Mouse (Mus musculus) midbrain, embryonic 12.5 days (tissue): ENCODE data around the gene Fam169b. TPM values are rescaled to one million over a fixed set of nuclear protein-coding genes. Genes with fewer than 3 reads are reported as not detected.
"Not testable (repeated sequence)": the region's sequence is repeated elsewhere in the genome, so short reads cannot be mapped to it uniquely, and the experiment has no call there.

Source experiments
- ATAC-seq: fragments of 200-750 bp; cut with Nextera tagmentation; 2 replicates; pipeline ENCODE4 v1.8.0; 2017; ENCODE audit warnings: low read depth, moderate TSS enrichment, moderate library complexity; ENCODE audit not compliant: low FRiP score
- H3K27ac ChIP-seq: fragments of 300-500 bp; sonication (generic); replicated peaks from 2 replicates; pipeline ENCODE4 v1.5.1; 2016; ENCODE audit warnings: mild to moderate bottlenecking
- H3K27me3 ChIP-seq: fragments of 300-500 bp; sonication (generic); 2 replicates; pipeline ENCODE4 v1.6.1; 2016; ENCODE audit warnings: mild to moderate bottlenecking
- H3K36me3 ChIP-seq: fragments of 300-500 bp; sonication (generic); 2 replicates; pipeline ENCODE4 v1.6.1; 2016
- H3K4me1 ChIP-seq: fragments of 300-500 bp; sonication (generic); 2 replicates; pipeline ENCODE4 v1.6.1; 2016
- H3K4me2 ChIP-seq: fragments of 300-500 bp; sonication (generic); replicated peaks from 2 replicates; pipeline ENCODE4 v1.6.1; 2016; ENCODE audit warnings: mild to moderate bottlenecking, moderate library complexity
- H3K4me3 ChIP-seq: fragments of 300-500 bp; sonication (generic); 2 replicates; pipeline ENCODE4 v1.5.1; 2016; ENCODE audit warnings: mild to moderate bottlenecking
- H3K9ac ChIP-seq: fragments of 300-500 bp; sonication (generic); replicated peaks from 2 replicates; pipeline ENCODE4 v1.6.1; 2016; ENCODE audit warnings: mild to moderate bottlenecking, moderate library complexity
- H3K9me3 ChIP-seq: fragments of 300-500 bp; sonication (generic); 2 replicates; pipeline ENCODE4 v1.6.1; 2016; ENCODE audit warnings: mild to moderate bottlenecking
- WGBS: fragments of 180-500 bp; shearing (Covaris S2); methylation state at CpG from one replicate; pipeline ENCODE4 v1.1.7; 2016; 5-methylcytosine and 5-hydroxymethylcytosine counted together
- polyA plus RNA-seq: library from polyadenylated mRNA; unstranded; fragments of >200 nt; fragmentation: Nextera tagmentation; extraction: Ambion mirVana; gene quantifications from 2 replicates; pipeline ENCODE4 v1.2.1, GENCODE M21; 2016

Fam169b gene
- polyA plus RNA-seq, 1 experiment from 2014 or later = 0.17 TPM

GRCm38 (mm10) chr7:68265391-68265790 is 8.2 kb upstream of the Fam169b start:
- Histone ChIP-seq H3K4me1 (peaks cover 10% of the 10 kb centered on the region; the same call in 1 of the 2 replicates), H3K36me3 (no peaks in the 10 kb centered on the region), H3K9ac (no peak overlapping the region), H3K4me2 (no peak overlapping the region), H3K4me3 (no peak overlapping the region), H3K27ac (no peak overlapping the region), H3K9me3 (no peaks in the 10 kb centered on the region; the same call in 1 of the 2 replicates), H3K27me3 (peaks cover 23% of the 10 kb centered on the region)
- no peak for ATAC-seq
- WGBS = 27% methylated on average over 7 of the region's 7 CpGs

GRCm38 (mm10) chr7:68266691-68267090 is 6.9 kb upstream of the Fam169b start:
- no peaks in the 10 kb centered on the region for H3K36me3 ChIP-seq
- peaks cover 10% of the 10 kb centered on the region; the same call in 1 of the 2 replicates for H3K4me1 ChIP-seq
- no peak overlapping the region for H3K27ac ChIP-seq
- H3K4me3 ChIP-seq = no peak overlapping the region
- ATAC-seq = no peak
- H3K9ac ChIP-seq = no peak overlapping the region
- peaks cover 23% of the 10 kb centered on the region for H3K27me3 ChIP-seq
- WGBS = 46% methylated on average over 6 of the region's 6 CpGs
- no peaks in the 10 kb centered on the region for H3K9me3 ChIP-seq
- H3K4me2 ChIP-seq = no peak overlapping the region

GRCm38 (mm10) chr7:68270551-68270950 is 3.1 kb upstream of the Fam169b start:
- ATAC-seq = no peak
- no peaks in the 10 kb centered on the region for H3K36me3 ChIP-seq
- WGBS = 78% methylated on average over 4 of the region's 4 CpGs
- H3K9me3 ChIP-seq = no peaks in the 10 kb centered on the region
- peaks cover under 1% of the 10 kb centered on the region; the same call in 1 of the 2 replicates for H3K4me1 ChIP-seq
- no peak overlapping the region for H3K9ac ChIP-seq
- no peak overlapping the region for H3K4me3 ChIP-seq
- peaks cover 9% of the 10 kb centered on the region; the same call in 1 of the 2 replicates for H3K27me3 ChIP-seq
- no peak overlapping the region for H3K27ac ChIP-seq
- H3K4me2 ChIP-seq = no peak overlapping the region

GRCm38 (mm10) chr7:68271816-68272215 is 1.8 kb upstream of the Fam169b start:
- no peak overlapping the region for H3K9ac ChIP-seq
- H3K4me3 ChIP-seq = no peak overlapping the region
- no peak for ATAC-seq
- H3K27me3 ChIP-seq = peaks cover 14% of the 10 kb centered on the region
- WGBS = 89% methylated on average over 6 of the region's 6 CpGs
- peaks cover 9% of the 10 kb centered on the region for H3K4me1 ChIP-seq
- no peak overlapping the region for H3K27ac ChIP-seq
- H3K4me2 ChIP-seq = no peak overlapping the region
- no peaks in the 10 kb centered on the region for H3K36me3 ChIP-seq
- H3K9me3 ChIP-seq = no peaks in the 10 kb centered on the region

GRCm38 (mm10) chr7:68272607-68273006 is 1.0 kb upstream of the Fam169b start:
- no peak overlapping the region for H3K27ac ChIP-seq
- H3K9ac ChIP-seq = no peak overlapping the region
- H3K4me2 ChIP-seq = no peak overlapping the region
- no peaks in the 10 kb centered on the region for H3K9me3 ChIP-seq
- peaks cover 9% of the 10 kb centered on the region for H3K4me1 ChIP-seq
- WGBS = 90% methylated on average over 10 of the region's 10 CpGs
- no peak for ATAC-seq
- H3K4me3 ChIP-seq = no peak overlapping the region
- no peaks in the 10 kb centered on the region for H3K36me3 ChIP-seq
- peaks cover 19% of the 10 kb centered on the region for H3K27me3 ChIP-seq

GRCm38 (mm10) chr7:68274218-68274617 is 579 bp downstream of the Fam169b start:
- H3K4me3 ChIP-seq = no peak overlapping the region
- whole genome bisulfite sequencing = 60% methylated on average over 2 of the region's 2 CpGs
- no peak for ATAC-seq
- H3K4me2 ChIP-seq = no peak overlapping the region
- H3K27me3 ChIP-seq = peaks cover 30% of the 10 kb centered on the region
- no peaks in the 10 kb centered on the region for H3K9me3 ChIP-seq
- H3K9ac ChIP-seq = no peak overlapping the region
- peaks cover 9% of the 10 kb centered on the region for H3K4me1 ChIP-seq
- H3K36me3 ChIP-seq = no peaks in the 10 kb centered on the region
- H3K27ac ChIP-seq = no peak overlapping the region

GRCm38 (mm10) chr7:68274951-68275350 is 1.3 kb downstream of the Fam169b start:
- H3K9ac ChIP-seq = no peak overlapping the region
- H3K4me3 ChIP-seq = no peak overlapping the region
- H3K27me3 ChIP-seq = peaks cover 30% of the 10 kb centered on the region
- no peaks in the 10 kb centered on the region for H3K9me3 ChIP-seq
- H3K27ac ChIP-seq = no peak overlapping the region
- H3K4me1 ChIP-seq = peaks cover 9% of the 10 kb centered on the region
- no peak overlapping the region for H3K4me2 ChIP-seq
- ATAC-seq = no peak
- WGBS = 73% methylated on average over 9 of the region's 9 CpGs
- H3K36me3 ChIP-seq = no peaks in the 10 kb centered on the region

- H3K4me2 ChIP-seq = peak overlapping the region; percentile 61
- not testable (repeated sequence) for H3K4me3 ChIP-seq, H3K9ac ChIP-seq, H3K36me3 ChIP-seq, ATAC-seq, H3K4me1 ChIP-seq, H3K9me3 ChIP-seq, H3K27ac ChIP-seq
- 44% methylated on average over 9 of the region's 9 CpGs for WGBS
- H3K27me3 ChIP-seq = peaks cover 30% of the 10 kb centered on the region
Measured at GRCm38 (mm10) chr7:68275445-68275837, 1.8 kb downstream of the Fam169b start.

- H3K4me3 ChIP-seq = peak overlapping the region; percentile 31
- WGBS = 4% methylated on average over 36 of the region's 36 CpGs
- H3K9me3 ChIP-seq = no peaks in the 10 kb centered on the region
- H3K4me2 ChIP-seq = peak overlapping the region; percentile 61
- no peaks in the 10 kb centered on the region for H3K36me3 ChIP-seq
- no peak overlapping the region for H3K27ac ChIP-seq
- peaks cover 9% of the 10 kb centered on the region for H3K4me1 ChIP-seq
- H3K9ac ChIP-seq = 0 out of 2 replicates have a peak overlapping the region, but pooled peaks have one; percentile 28
- peaks cover 30% of the 10 kb centered on the region for H3K27me3 ChIP-seq
- no peak; the same call in 1 of the 2 replicates for ATAC-seq
Measured at GRCm38 (mm10) chr7:68275838-68276731, 2.4 kb downstream of the Fam169b start.

- Histone ChIP-seq H3K4me1 (peaks cover 9% of the 10 kb centered on the region), H3K27me3 (peaks cover 30% of the 10 kb centered on the region), H3K9me3 (no peaks in the 10 kb centered on the region), H3K4me2 (no peak overlapping the region), H3K9ac (no peak overlapping the region), H3K27ac (no peak overlapping the region), H3K4me3 (no peak overlapping the region), H3K36me3 (no peaks in the 10 kb centered on the region)
- ATAC-seq = no peak
- 46% methylated on average over 11 of the region's 11 CpGs for WGBS
Measured at GRCm38 (mm10) chr7:68277054-68277896, 3.6 kb downstream of the Fam169b start.

- no peak overlapping the region for H3K4me3 ChIP-seq
- no peak overlapping the region for H3K9ac ChIP-seq
- no peak for ATAC-seq
- H3K9me3 ChIP-seq = no peaks in the 10 kb centered on the region
- WGBS = 60% methylated on average over 4 of the region's 4 CpGs
- H3K4me2 ChIP-seq = no peak overlapping the region
- H3K27ac ChIP-seq = no peak overlapping the region
- H3K27me3 ChIP-seq = peaks cover 30% of the 10 kb centered on the region
- H3K4me1 ChIP-seq = peaks cover 9% of the 10 kb centered on the region
- no peaks in the 10 kb centered on the region for H3K36me3 ChIP-seq
Measured at GRCm38 (mm10) chr7:68277897-68278270, 4.2 kb downstream of the Fam169b start.

- H3K27me3 ChIP-seq = peaks cover 30% of the 10 kb centered on the region
Measured at GRCm38 (mm10) chr7:68278385-68278784, 4.7 kb downstream of the Fam169b start.

More at GRCm38 (mm10) chr7:68278385-68278784, 4.7 kb downstream of the Fam169b start:
- Histone ChIP-seq H3K4me1 (peaks cover 9% of the 10 kb centered on the region), H3K4me2 (no peak overlapping the region), H3K27ac (no peak overlapping the region), H3K9ac (no peak overlapping the region), H3K4me3 (no peak overlapping the region), H3K36me3 (no peaks in the 10 kb centered on the region), H3K9me3 (no peaks in the 10 kb centered on the region)
- 98% methylated on average over 6 of the region's 6 CpGs for WGBS
- no peak for ATAC-seq
